Mouse (Mus musculus): ENCODE measurements around the gene Sox5. TPM values are rescaled to one million over a fixed set of nuclear protein-coding genes. Genes with fewer than 3 reads are reported as not detected.

Sox5 gene
- polyA plus RNA-seq, 1 experiment, result 24.3 TPM

DNA sequence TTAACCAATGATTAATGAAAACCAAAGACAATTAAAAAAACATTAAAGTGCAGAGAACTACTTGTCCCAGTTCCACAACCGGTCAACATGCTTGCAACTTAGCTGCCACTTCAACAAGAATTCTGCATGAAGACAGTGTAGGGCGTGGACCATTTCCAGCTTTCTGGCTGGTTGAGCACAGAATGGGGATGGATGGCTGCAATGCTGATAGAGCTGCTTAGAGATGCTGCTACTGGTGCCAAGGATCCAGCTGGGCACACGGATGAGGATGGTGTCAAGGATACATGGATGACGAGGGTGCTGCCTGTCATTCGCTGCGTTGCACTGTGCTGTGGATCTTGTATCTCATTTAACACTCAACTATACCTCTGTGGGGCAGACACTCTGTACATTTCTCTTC lies 106.7 kb downstream of the Sox5 start:
- Histone ChIP-seq H3K4me3 (ENCODE audit: insufficient read depth, low read length) (no peak overlapping the region), H3K27ac (ENCODE audit: insufficient read depth, low read length) (no peak overlapping the region), H3K4me1 (ENCODE audit: control insufficient read depth, insufficient read depth, low read length) (no peaks in the 10 kb centered on the region)
- TF ChIP-seq POLR2A (IDR thresholded peaks at IDR 0.05; ENCODE audit: extremely low read depth, insufficient read depth, low read length) (no peak), CTCF (IDR thresholded peaks at IDR 0.05; ENCODE audit: extremely low read depth, insufficient read depth, low read length) (no peak)

DNA sequence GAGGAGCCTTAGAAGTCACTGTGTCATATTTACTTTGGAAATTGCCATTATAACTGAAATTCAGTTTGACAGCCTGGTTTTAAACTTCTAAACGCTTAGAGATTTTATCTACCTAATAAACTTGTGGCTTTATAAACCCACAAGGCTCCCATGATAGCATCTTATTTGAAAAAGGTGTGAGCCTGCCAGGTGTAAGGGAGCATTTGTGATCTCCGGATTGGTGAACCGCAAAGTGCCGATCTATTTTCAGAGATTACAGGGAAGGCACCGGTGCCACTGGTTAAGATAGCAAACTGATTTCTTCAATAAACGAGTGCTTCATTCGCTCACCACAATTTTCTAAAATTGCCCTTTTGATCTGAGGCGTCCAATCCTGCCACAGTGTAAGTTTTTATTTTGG lies 107.9 kb downstream of the Sox5 start:
- TF ChIP-seq POLR2A (IDR thresholded peaks at IDR 0.05; ENCODE audit: extremely low read depth, insufficient read depth, low read length) (no peak), CTCF (IDR thresholded peaks at IDR 0.05; ENCODE audit: extremely low read depth, insufficient read depth, low read length) (no peak)
- no peak overlapping the region for H3K27ac ChIP-seq (ENCODE audit: insufficient read depth, low read length)
- H3K4me1 ChIP-seq (ENCODE audit: control insufficient read depth, insufficient read depth, low read length), result no peaks in the 10 kb centered on the region
- no peak overlapping the region for H3K4me3 ChIP-seq (ENCODE audit: insufficient read depth, low read length)

- H3K27ac ChIP-seq (ENCODE audit: insufficient read depth, low read length), result no peak overlapping the region
- TF ChIP-seq CTCF (IDR thresholded peaks at IDR 0.05; ENCODE audit: extremely low read depth, insufficient read depth, low read length), result no peak
- H3K4me1 ChIP-seq (ENCODE audit: control insufficient read depth, insufficient read depth, low read length), result no peaks in the 10 kb centered on the region
- no peak overlapping the region for H3K4me3 ChIP-seq (ENCODE audit: insufficient read depth, low read length)
These were observed 111.2 kb downstream of the Sox5 start for GRCm38 (mm10) chr6:144670433-144671167.

- no peak for TF ChIP-seq CTCF (IDR thresholded peaks at IDR 0.05; ENCODE audit: extremely low read depth, insufficient read depth, low read length)
- Histone ChIP-seq H3K4me1 (ENCODE audit: control insufficient read depth, insufficient read depth, low read length) (no peaks in the 10 kb centered on the region), H3K4me3 (ENCODE audit: insufficient read depth, low read length) (no peak overlapping the region), H3K27ac (ENCODE audit: insufficient read depth, low read length) (no peak overlapping the region)
These were observed 115.2 kb downstream of the Sox5 start for GRCm38 (mm10) chr6:144666617-144667016.

DNA sequence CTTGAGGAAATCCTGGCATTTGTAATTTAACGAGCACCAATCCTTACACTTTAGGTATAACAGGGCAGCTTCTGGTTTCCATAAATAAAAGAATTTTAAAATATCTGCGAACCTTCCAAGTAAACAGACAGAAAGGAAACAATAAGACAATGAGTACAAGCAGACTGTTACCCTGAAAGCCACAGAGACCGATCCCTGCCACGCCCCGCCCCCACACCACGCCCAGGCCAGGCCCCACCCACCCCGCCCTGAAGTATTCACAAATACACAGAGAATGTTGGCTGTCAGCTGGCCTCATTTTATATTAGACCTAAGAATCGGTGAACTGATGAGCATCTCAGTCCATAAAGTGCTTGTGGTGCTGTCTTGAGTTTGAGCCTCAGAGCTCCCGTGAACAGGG lies 117.0 kb downstream of the Sox5 start:
- H3K4me1 ChIP-seq (ENCODE audit: control insufficient read depth, insufficient read depth, low read length), result no peaks in the 10 kb centered on the region
- no peak overlapping the region for H3K4me3 ChIP-seq (ENCODE audit: insufficient read depth, low read length)
- TF ChIP-seq POLR2A (IDR thresholded peaks at IDR 0.05; ENCODE audit: extremely low read depth, insufficient read depth, low read length), result no peak
- no peak for TF ChIP-seq CTCF (IDR thresholded peaks at IDR 0.05; ENCODE audit: extremely low read depth, insufficient read depth, low read length)
- H3K27ac ChIP-seq (ENCODE audit: insufficient read depth, low read length), result no peak overlapping the region

GRCm38 (mm10) chr6:144663516-144664074 lies 118.2 kb downstream of the Sox5 start:
- TF ChIP-seq POLR2A (IDR thresholded peaks at IDR 0.05; ENCODE audit: extremely low read depth, insufficient read depth, low read length) (no peak), CTCF (IDR thresholded peaks at IDR 0.05; ENCODE audit: extremely low read depth, insufficient read depth, low read length) (no peak)
- no peaks in the 10 kb centered on the region for H3K4me1 ChIP-seq (ENCODE audit: control insufficient read depth, insufficient read depth, low read length)
- no peak overlapping the region for H3K27ac ChIP-seq (ENCODE audit: insufficient read depth, low read length)
- no peak overlapping the region for H3K4me3 ChIP-seq (ENCODE audit: insufficient read depth, low read length)

DNA sequence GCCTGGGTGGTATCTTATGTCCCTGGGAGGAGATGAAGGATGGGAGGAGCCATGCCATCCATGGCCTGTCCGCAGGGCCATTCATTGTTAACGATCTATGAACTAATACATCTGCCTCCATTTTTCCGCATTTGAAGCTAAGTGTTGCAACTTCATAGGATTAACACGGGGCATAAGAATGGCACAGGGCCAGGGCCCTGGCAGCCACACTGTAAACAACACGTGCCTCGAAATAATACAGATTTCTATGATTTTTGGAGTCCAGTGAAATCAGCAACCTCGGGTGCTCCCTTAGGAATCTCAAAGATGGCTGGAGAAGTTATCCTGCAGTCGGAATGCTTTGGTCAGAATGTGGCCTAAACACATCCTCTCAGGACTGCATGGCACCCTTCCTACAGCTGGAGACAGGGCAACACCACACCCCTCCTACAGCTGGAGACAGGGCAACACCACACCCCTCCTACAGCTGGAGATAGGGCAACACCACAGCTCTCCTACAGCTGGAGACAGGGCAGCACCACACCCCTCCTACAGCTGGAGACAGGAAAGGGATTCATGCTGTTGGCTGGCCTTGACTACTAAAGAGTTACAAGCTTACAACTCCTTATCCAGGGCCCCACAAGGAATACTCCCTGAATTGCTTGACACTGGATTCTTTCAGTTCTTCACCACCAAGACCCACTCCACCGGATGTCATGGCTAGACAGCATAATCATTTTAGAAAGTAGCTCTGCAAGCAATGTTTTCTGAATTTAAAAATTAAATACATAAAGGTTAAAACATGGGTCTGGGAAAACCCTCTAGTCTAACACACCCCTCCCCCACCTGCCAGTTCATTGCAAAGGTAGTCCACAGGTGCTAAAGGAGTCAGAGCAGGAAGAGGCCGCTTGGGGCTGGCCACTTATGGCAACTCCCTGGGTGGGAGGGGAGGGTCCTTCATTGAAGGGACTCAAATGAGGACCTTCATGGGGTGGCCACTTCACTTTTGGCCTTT lies 122.4 kb downstream of the Sox5 start:
- H3K27ac ChIP-seq (ENCODE audit: insufficient read depth, low read length), result no peak overlapping the region
- no peaks in the 10 kb centered on the region for H3K4me1 ChIP-seq (ENCODE audit: control insufficient read depth, insufficient read depth, low read length)
- no peak overlapping the region for H3K4me3 ChIP-seq (ENCODE audit: insufficient read depth, low read length)
- TF ChIP-seq POLR2A (IDR thresholded peaks at IDR 0.05; ENCODE audit: extremely low read depth, insufficient read depth, low read length) (no peak), CTCF (IDR thresholded peaks at IDR 0.05; ENCODE audit: extremely low read depth, insufficient read depth, low read length) (no peak)

GRCm38 (mm10) chr6:144652876-144653275 lies 128.9 kb downstream of the Sox5 start:
- H3K4me1 ChIP-seq (ENCODE audit: control insufficient read depth, insufficient read depth, low read length), result no peaks in the 10 kb centered on the region
- H3K27ac ChIP-seq (ENCODE audit: insufficient read depth, low read length), result no peak overlapping the region
- no peak overlapping the region for H3K4me3 ChIP-seq (ENCODE audit: insufficient read depth, low read length)
- TF ChIP-seq POLR2A (IDR thresholded peaks at IDR 0.05; ENCODE audit: extremely low read depth, insufficient read depth, low read length), result no peak
- no peak for TF ChIP-seq CTCF (IDR thresholded peaks at IDR 0.05; ENCODE audit: extremely low read depth, insufficient read depth, low read length)

DNA sequence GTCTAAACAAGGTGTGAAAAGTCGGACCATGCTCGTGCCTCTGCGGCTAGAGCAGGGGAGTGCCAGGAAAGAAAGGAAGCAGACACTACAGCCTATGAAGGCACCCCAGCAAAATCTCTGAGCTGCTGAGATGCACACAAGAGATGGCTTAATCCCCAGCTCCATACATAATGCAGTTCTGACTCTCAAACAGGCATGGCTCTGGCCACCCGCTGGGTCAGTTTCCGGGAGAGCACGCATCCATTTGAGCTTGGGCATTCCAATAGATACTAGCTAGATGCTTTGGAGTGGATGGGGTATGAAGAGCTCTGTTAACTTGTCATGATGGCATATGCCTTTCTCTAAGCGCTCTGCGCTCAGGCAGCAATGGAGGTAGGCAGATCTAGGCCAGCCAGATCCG lies 132.9 kb downstream of the Sox5 start:
- H3K27ac ChIP-seq (ENCODE audit: insufficient read depth, low read length), result no peak overlapping the region
- H3K4me3 ChIP-seq (ENCODE audit: insufficient read depth, low read length), result no peak overlapping the region
- TF ChIP-seq CTCF (IDR thresholded peaks at IDR 0.05; ENCODE audit: extremely low read depth, insufficient read depth, low read length) (no peak), POLR2A (IDR thresholded peaks at IDR 0.05; ENCODE audit: extremely low read depth, insufficient read depth, low read length) (no peak)
- H3K4me1 ChIP-seq (ENCODE audit: control insufficient read depth, insufficient read depth, low read length), result no peaks in the 10 kb centered on the region

All from cortical plate, adult 2 months (tissue).